ENCODE assay signal across 8 mouse cellular contexts in genomic region chr8:70844523-70844922, GRCm38 (mm10). TPM values are rescaled to one million over a fixed set of nuclear protein-coding genes. Genes with fewer than 3 reads are reported as not detected.
DNase-seq lines count a peak whose midpoint lies in the region; ATAC-seq and TF ChIP-seq lines count a peak whose summit lies in the region.

No protein-coding gene starts in this region.

- peaks cover 87% of the 10 kb centered on the region for H3K4me1 ChIP-seq in E14TG2a.4 (replicated peaks; ENCODE audit: low read depth, low read length)
- no peaks in the 10 kb centered on the region; the same call in 1 of the 2 replicates for H3K4me1 ChIP-seq in embryonic facial prominence, embryonic 11.5 days (ENCODE audit: control insufficient read depth, insufficient read depth, low read length)
- no peaks in the 10 kb centered on the region for H3K4me1 ChIP-seq in heart, postnatal 0 days (ENCODE audit: control insufficient read depth, insufficient read depth)
- peaks cover 34% of the 10 kb centered on the region for H3K4me1 ChIP-seq in megakaryocyte, embryonic 14.5 days

- no peaks in the 10 kb centered on the region for H3K36me3 ChIP-seq in E14TG2a.4 (ENCODE audit: insufficient read depth, low read length)
- no peaks in the 10 kb centered on the region for H3K36me3 ChIP-seq in embryonic facial prominence, embryonic 11.5 days (replicated peaks; ENCODE audit: control insufficient read depth, insufficient read depth, low read depth, low read length)
- H3K36me3 ChIP-seq in heart, postnatal 0 days (replicated peaks; ENCODE audit: control insufficient read depth, insufficient read depth, low read length) = no peaks in the 10 kb centered on the region
- no peaks in the 10 kb centered on the region for H3K36me3 ChIP-seq in megakaryocyte, embryonic 14.5 days (replicated peaks; ENCODE audit: low read length)

- no peak; the same call in 1 of the 2 replicates for ATAC-seq in embryonic facial prominence, embryonic 11.5 days (replicated peaks; ENCODE audit: insufficient number of reproducible peaks, low FRiP score, low TSS enrichment, low read depth)
- no peak for ATAC-seq in heart, postnatal 0 days (ENCODE audit: insufficient read depth, low read depth)

- H3K27ac ChIP-seq in embryonic facial prominence, embryonic 11.5 days (replicated peaks; ENCODE audit: low read depth, low read length) = no peak overlapping the region
- H3K27ac ChIP-seq in heart, postnatal 0 days (ENCODE audit: low read depth) = no peak overlapping the region

- peaks cover 7% of the 10 kb centered on the region; the same call in 1 of the 2 replicates for H3K27me3 ChIP-seq in E14TG2a.4 (ENCODE audit: insufficient read depth, low read length)
- H3K27me3 ChIP-seq in embryonic facial prominence, embryonic 11.5 days (ENCODE audit: control insufficient read depth, insufficient read depth, low read length) = no peaks in the 10 kb centered on the region
- H3K27me3 ChIP-seq in heart, postnatal 0 days (ENCODE audit: control insufficient read depth, insufficient read depth, low read length) = no peaks in the 10 kb centered on the region
- peaks cover 42% of the 10 kb centered on the region for H3K27me3 ChIP-seq in megakaryocyte, embryonic 14.5 days (replicated peaks)

- TF ChIP-seq CTCF in E14TG2a.4 (conservative IDR thresholded peaks at IDR 0.05; ENCODE audit: low read length) = peak; percentile 92
- TF ChIP-seq CTCF in heart, postnatal 0 days (IDR thresholded peaks at IDR 0.05; ENCODE audit: low read depth) = peak; percentile 94

- DNase-seq in adrenal gland, adult 8-10 months = peak; percentile 81
- peak; percentile 86 for DNase-seq in embryonic facial prominence, embryonic 11.5 days (ENCODE audit: low spot score)
- DNase-seq in heart, postnatal 0 days (ENCODE audit: low spot score) = peak; percentile 79
- peak; percentile 84 to 92 for DNase-seq in left cerebral cortex, adult 18-20 months (ENCODE audit: low spot score in 2 of 2)
- DNase-seq in right cerebral cortex, adult 18-20 months = peak; percentile 86
- DNase-seq in urinary bladder, adult 2 months (ENCODE audit: low spot score) = peak; percentile 85

- no peak overlapping the region; the same call in 1 of the 2 replicates for H3K9ac ChIP-seq in embryonic facial prominence, embryonic 11.5 days (replicated peaks; ENCODE audit: low read length)
- H3K9ac ChIP-seq in heart, postnatal 0 days (replicated peaks; ENCODE audit: low read depth, low read length) = no peak overlapping the region

- TF ChIP-seq EP300 in heart, postnatal 0 days (IDR thresholded peaks at IDR 0.05; ENCODE audit: low read depth) = no peak

- no peak overlapping the region for H3K4me3 ChIP-seq in E14TG2a.4 (replicated peaks; ENCODE audit: low read length)
- H3K4me3 ChIP-seq in embryonic facial prominence, embryonic 11.5 days (ENCODE audit: low read depth, low read length) = no peak overlapping the region
- H3K4me3 ChIP-seq in heart, postnatal 0 days (ENCODE audit: low read depth, low read length) = no peak overlapping the region
- H3K4me3 ChIP-seq in megakaryocyte, embryonic 14.5 days (replicated peaks) = peak overlapping the region; percentile 11

- WGBS in embryonic facial prominence, embryonic 11.5 days = 1% methylated on average over 6 of the region's 6 CpGs
- WGBS in heart, postnatal 0 days = 3% methylated on average over 6 of the region's 6 CpGs

- H3K9me3 ChIP-seq in E14TG2a.4 (ENCODE audit: low read length) = no peaks in the 10 kb centered on the region
- no peaks in the 10 kb centered on the region for H3K9me3 ChIP-seq in embryonic facial prominence, embryonic 11.5 days (replicated peaks; ENCODE audit: control insufficient read depth, low read length)
- no peaks in the 10 kb centered on the region for H3K9me3 ChIP-seq in heart, postnatal 0 days (replicated peaks; ENCODE audit: control insufficient read depth, low read length)
- no peaks in the 10 kb centered on the region for H3K9me3 ChIP-seq in megakaryocyte, embryonic 14.5 days

- no peak overlapping the region for H3K4me2 ChIP-seq in embryonic facial prominence, embryonic 11.5 days (ENCODE audit: low read depth, low read length)
- no peak overlapping the region for H3K4me2 ChIP-seq in heart, postnatal 0 days (ENCODE audit: low read depth, low read length)

RNA-seq across cellular contexts. Expression of gene Arrdc2, which starts 5.0 kb away (rescaled TPM):
- 10 to 100 TPM; 11.7 to 17.7 (median 14.5) TPM for total RNA-seq in adrenal gland, adult 8-10 months (2022)
- polyA plus RNA-seq in embryonic facial prominence, embryonic 11.5 days (2014; fragmentation: Nextera tagmentation; extraction: Ambion mirVana) = 5.1 and 5.3 TPM in 2 replicates
- total RNA-seq in heart, postnatal 0 days (2014; rRNA removed; ENCODE audit: low replicate concordance) = 4.5 and 38.1 TPM in 2 replicates
- polyA plus RNA-seq in heart, postnatal 0 days (2015; fragmentation: Nextera tagmentation; extraction: Ambion mirVana) = 3.0 and 3.6 TPM in 2 replicates
- total RNA-seq in left cerebral cortex, adult 18-20 months (2021) = 10 to 100 TPM; 12.0 to 13.3 TPM
- polyA plus RNA-seq in megakaryocyte, embryonic 14.5 days (2012; ENCODE audit: insufficient read depth, low replicate concordance) = 30.6 and 35.6 TPM in 2 replicates
- polyA plus RNA-seq in urinary bladder, adult 2 months (2012; rRNA removed) = 20.4 and 27.4 TPM in 2 replicates

RNA-seq across cellular contexts. Expression of gene Kcnn1, which starts 18.5 kb away (rescaled TPM):
- total RNA-seq in adrenal gland, adult 8-10 months (2022) = 1 to 10 TPM; 4.2 to 4.7 (median 4.4) TPM
- polyA plus RNA-seq in embryonic facial prominence, embryonic 11.5 days (2014; fragmentation: Nextera tagmentation; extraction: Ambion mirVana) = 2.9 and 4.0 TPM in 2 replicates
- total RNA-seq in heart, postnatal 0 days (2014; rRNA removed; ENCODE audit: low replicate concordance) = 7.5 and 25.2 TPM in 2 replicates
- 3.4 TPM in 2 replicates for polyA plus RNA-seq in heart, postnatal 0 days (2015; fragmentation: Nextera tagmentation; extraction: Ambion mirVana)
- 10 to 100 TPM; 17.4 to 19.3 TPM for total RNA-seq in left cerebral cortex, adult 18-20 months (2021)
- polyA plus RNA-seq in megakaryocyte, embryonic 14.5 days (2012; ENCODE audit: insufficient read depth, low replicate concordance) = 3.4 and 11.8 TPM in 2 replicates
- 5.5 and 5.6 TPM in 2 replicates for polyA plus RNA-seq in urinary bladder, adult 2 months (2012; rRNA removed)

RNA-seq across cellular contexts. Expression of gene Ccdc124, which starts 29.2 kb away (rescaled TPM):
- total RNA-seq in adrenal gland, adult 8-10 months (2022) = 10 to 100 TPM; 48.5 to 68.7 (median 51.3) TPM
- polyA plus RNA-seq in embryonic facial prominence, embryonic 11.5 days (2014; fragmentation: Nextera tagmentation; extraction: Ambion mirVana) = 149 and 150 TPM in 2 replicates
- total RNA-seq in heart, postnatal 0 days (2014; rRNA removed; ENCODE audit: low replicate concordance) = 12.6 and 32.0 TPM in 2 replicates
- 77.9 and 79.5 TPM in 2 replicates for polyA plus RNA-seq in heart, postnatal 0 days (2015; fragmentation: Nextera tagmentation; extraction: Ambion mirVana)
- 100 to 1,000 TPM; 101 to 102 TPM for total RNA-seq in left cerebral cortex, adult 18-20 months (2021)
- polyA plus RNA-seq in megakaryocyte, embryonic 14.5 days (2012; ENCODE audit: insufficient read depth, low replicate concordance) = 92.6 and 282 TPM in 2 replicates
- polyA plus RNA-seq in urinary bladder, adult 2 months (2012; rRNA removed) = 70.9 and 74.6 TPM in 2 replicates

RNA-seq across cellular contexts. Expression of gene Il12rb1, which starts 36.3 kb away (rescaled TPM):
- total RNA-seq in adrenal gland, adult 8-10 months (2022) = under 1 TPM; 0.11 to 0.75 (median 0.22) TPM
- polyA plus RNA-seq in embryonic facial prominence, embryonic 11.5 days (2014; fragmentation: Nextera tagmentation; extraction: Ambion mirVana) = 0.10 TPM in 1 of 2 replicates, not detected in the other
- total RNA-seq in heart, postnatal 0 days (2014; rRNA removed; ENCODE audit: low replicate concordance) = 0.08 TPM in 1 of 2 replicates, not detected in the other
- polyA plus RNA-seq in heart, postnatal 0 days (2015; fragmentation: Nextera tagmentation; extraction: Ambion mirVana) = not detected in 2 replicates
- under 1 TPM; 0.63 to 0.77 TPM for total RNA-seq in left cerebral cortex, adult 18-20 months (2021)
- 10.8 and 11.1 TPM in 2 replicates for polyA plus RNA-seq in megakaryocyte, embryonic 14.5 days (2012; ENCODE audit: insufficient read depth, low replicate concordance)
- polyA plus RNA-seq in urinary bladder, adult 2 months (2012; rRNA removed) = 0.58 and 0.94 TPM in 2 replicates

RNA-seq across cellular contexts. Expression of gene Mast3, which starts 39.7 kb away (rescaled TPM):
- total RNA-seq in adrenal gland, adult 8-10 months (2022) = 10 to 100 TPM; 17.8 to 37.7 (median 26.5) TPM
- 8.3 and 9.7 TPM in 2 replicates for polyA plus RNA-seq in embryonic facial prominence, embryonic 11.5 days (2014; fragmentation: Nextera tagmentation; extraction: Ambion mirVana)
- total RNA-seq in heart, postnatal 0 days (2014; rRNA removed; ENCODE audit: low replicate concordance) = 3.0 and 5.6 TPM in 2 replicates
- polyA plus RNA-seq in heart, postnatal 0 days (2015; fragmentation: Nextera tagmentation; extraction: Ambion mirVana) = 2.3 and 3.2 TPM in 2 replicates
- 100 to 1,000 TPM; 317 to 334 TPM for total RNA-seq in left cerebral cortex, adult 18-20 months (2021)
- 370 and 778 TPM in 2 replicates for polyA plus RNA-seq in megakaryocyte, embryonic 14.5 days (2012; ENCODE audit: insufficient read depth, low replicate concordance)
- 19.5 and 19.7 TPM in 2 replicates for polyA plus RNA-seq in urinary bladder, adult 2 months (2012; rRNA removed)
